Mouse (Mus musculus) kidney, postnatal 25 days (tissue): ENCODE results near the gene Lix1.

ENCODE experiments used
- DNase-seq, 2 experiments: peaks; one replicate each; pipeline ENCODE4 v3.0.0; 2021; ENCODE audit warnings: mixed read lengths in 2 of 2

The Lix1 gene

DNA sequence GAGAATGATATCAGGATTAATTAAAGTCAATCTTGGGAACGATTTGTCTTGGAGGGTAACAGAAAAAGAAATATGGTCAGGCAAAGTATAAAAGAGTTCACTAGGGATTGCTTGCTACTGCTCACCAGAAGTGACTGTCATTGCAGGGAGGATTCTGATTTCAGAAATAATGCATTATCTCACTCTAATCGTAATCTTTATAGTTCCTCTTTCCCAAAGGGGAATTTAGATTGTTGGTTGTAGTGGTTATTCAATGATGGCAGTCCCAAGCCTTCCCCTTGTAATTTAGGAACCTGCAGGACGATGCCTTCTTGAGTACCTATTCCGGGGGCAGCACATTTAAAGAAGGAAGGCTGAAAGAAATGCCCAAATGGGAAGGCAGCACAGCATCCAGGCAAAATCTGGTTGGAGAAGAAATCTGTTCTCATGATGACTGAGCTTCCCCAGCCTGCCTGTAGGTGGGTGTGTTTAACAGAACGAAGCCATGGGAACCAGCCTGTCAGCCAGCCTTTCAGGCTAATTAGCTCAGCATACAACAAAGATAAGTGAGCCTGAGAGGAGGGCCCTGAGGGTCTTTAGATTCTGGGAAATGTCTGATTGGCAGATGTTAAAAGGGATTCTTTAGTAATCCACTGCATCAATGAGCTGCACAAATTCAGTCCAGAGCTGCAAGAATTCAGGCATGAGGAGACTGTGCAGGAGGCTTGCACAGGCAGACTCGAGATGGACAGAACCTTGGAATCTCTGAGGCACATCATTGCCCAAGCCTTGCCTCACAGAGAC lies at the start of gene Lix1:
Gene Lix1, plus strand, starts transcription at position 451 of the 783 bp plus-strand sequence.
- DNase-seq, result peak; percentile 34 to 45

DNA sequence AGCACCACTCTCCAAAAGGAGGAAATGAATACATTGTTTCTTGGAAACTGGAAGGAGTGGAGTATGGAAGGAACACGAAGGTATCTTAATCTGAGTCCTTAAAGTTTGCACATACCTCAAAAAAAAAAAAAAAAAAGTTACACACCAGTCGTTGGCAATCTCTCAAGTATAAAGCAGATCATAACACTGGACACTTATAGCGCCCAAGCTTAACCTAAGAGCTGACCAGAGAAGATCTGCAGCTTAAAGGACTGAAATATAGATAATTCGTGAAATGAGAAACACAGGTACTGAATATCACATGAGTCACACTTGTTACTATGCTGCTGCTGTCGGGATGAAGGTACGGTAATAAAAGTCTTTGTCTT lies 28.9 kb upstream of the Lix1 start:
- DNase-seq, result no peak

DNA sequence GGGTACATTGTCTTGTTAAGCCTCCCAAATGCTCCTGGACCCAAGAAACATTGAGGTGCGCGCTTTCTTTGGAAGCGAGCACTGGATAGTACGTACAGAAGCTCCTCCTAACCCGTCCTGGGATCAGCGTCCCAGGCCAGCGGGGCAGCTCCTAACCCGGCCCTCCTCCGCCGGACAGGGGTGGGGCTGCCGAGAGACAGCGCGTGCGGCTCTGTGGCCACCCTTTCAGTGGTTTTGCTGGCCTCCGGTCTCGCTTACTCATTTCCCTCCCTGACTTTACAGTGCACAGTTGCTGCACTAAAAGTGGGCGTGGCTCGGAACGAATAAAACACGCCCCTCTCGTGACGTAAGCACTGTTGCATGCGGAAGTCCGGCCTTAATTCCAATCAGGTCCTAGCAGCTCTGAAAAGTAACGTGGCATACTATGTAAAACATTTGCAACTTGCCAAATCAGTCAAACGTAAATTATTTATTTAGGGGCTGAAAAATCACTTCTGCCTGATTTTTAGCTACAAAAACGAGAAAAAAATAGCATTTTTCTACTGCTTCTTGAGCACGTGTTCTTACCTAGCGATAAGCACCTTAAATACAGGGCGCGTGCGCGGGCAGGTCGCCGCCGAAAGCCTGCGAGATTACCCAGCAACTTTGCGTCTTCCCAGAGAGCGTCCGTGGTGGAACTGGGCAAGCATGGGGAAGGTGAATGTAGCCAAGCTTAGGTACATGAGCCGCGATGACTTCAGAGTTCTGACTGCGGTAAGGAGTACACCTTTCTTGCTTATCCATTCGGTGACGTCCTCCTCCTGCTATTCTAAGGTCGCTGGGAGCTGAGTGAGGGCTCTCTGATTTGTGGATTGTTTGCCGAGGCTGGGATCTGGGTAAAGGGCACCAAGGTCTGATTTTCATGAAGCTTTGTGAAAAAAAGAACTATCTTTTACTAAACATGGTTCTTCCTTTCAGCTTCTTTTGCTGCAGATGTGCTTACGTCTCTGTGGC lies 28.3 kb upstream of the Lix1 start, which contains the start of gene Riok2:
Gene Riok2, plus strand, starts transcription at position 392 of the 993 bp plus-strand sequence.
- DNase-seq, result peak; percentile 97 to 99

DNA sequence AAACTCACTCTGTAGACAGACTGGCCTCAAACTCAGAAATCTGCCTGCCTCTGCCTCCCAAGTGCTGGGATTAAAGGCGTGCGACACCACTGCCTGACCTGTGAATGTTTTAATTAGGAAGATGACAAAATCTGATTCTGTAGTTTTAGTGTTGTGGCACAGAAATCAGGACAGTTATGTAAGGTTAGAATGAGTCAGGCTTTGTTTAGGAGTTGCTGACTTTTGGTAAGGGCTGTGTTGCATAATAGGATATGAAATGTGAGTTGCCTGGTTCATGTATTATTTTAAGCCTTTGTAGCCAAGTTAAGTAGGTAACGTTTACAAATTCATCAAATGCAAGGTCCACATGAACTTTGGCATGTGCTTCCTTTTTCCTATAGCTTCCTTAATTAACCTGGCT lies 26.9 kb upstream of the Lix1 start:
- DNase-seq, result no peak

DNA sequence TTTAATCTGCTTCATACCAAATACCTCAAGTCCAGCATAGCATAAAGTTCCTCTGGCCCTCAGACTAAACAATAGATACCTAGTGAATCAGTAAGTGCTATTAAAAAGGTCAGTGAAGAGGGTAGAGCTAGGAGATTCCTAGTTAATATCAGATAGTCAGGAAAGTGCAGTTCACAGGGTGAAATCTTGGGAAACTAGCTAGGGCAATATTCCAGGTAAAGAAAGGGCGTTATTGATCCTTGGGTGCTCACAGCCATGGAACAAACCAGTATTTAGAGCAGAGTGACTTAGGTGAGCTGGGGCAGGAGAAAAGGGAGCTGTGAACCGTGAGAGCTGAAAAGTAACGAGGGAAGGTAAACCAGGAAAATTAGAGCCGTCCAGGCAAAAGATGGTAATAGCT lies 18.8 kb upstream of the Lix1 start:
- DNase-seq, result no peak

DNA sequence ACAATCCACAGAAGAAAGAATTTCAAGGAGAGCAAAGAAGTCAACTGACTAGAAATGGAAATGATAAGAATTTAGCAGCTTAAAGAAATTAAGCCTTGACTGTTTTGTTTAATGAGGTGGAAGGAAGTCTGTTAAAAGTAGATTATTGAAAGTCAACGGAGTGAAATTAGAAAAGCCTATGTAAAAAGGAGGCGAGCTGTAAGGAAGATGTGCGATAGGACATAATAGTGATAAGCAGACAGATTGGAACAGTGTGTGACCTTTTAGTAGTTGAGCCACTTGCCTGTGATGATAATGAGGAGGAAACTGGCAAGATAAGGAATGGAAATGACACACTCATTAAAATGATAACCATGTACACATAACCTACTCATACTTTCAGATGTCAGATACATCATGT lies 18.0 kb upstream of the Lix1 start:
- no peak for DNase-seq

DNA sequence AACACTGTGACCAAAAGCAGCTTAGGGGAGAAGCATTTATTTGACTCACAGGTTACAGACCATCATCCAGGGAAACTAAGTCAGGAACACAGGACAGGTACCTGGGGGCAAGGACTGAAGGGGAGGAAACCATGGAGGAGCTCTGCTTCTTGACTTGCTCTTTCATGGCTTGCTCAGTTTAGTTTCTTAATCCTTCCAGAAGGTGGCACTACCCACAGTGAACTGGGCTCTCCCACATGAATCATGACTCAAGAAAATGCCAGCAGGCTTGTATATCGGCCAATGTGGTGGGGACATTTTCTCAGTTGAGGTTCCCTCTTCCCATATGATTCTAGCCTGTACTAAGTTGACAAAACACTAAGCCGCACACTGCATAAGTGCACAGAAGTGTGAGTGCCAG lies 16.4 kb upstream of the Lix1 start:
- DNase-seq, result no peak

DNA sequence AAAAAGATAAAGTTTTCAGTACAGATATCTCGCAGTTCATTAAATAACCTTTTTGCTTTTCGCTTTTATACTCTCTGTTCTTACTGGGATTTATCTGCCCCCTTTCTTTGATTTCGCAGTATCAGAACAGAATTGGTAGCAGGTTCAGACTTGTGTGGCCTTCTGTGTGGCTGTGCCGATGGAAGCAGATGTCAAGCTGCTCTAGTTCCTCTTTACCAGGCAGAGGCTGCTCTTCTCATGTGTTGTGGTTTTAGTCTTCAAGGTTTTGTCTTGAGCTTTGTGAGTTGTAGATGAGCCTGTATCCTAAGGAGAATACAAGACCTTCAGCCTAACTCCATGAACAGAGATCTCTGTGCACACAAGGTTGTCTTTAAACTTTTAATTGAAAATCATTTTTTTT lies 10.6 kb upstream of the Lix1 start:
- no peak for DNase-seq

DNA sequence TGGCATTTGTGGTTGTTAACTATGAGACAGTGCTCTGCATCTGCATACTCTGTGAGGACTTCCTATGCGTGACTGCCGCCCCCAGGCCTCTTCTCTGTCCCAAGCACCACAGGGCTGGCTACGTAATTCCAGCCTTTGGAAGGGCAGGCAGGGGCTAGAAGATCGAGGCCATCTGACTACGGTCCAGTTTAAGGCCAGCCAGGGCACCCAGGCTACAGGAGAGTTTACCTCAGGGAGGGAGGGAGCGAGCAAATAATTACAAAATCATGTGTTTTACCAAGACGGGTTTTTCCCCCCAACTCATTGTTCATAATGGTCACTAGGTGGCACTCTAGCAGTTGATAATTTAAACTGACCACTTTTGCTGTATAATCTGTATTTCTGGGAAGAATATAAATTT lies 9.6 kb upstream of the Lix1 start:
- DNase-seq, result peak in 1 of 2 experiments; percentile 40

DNA sequence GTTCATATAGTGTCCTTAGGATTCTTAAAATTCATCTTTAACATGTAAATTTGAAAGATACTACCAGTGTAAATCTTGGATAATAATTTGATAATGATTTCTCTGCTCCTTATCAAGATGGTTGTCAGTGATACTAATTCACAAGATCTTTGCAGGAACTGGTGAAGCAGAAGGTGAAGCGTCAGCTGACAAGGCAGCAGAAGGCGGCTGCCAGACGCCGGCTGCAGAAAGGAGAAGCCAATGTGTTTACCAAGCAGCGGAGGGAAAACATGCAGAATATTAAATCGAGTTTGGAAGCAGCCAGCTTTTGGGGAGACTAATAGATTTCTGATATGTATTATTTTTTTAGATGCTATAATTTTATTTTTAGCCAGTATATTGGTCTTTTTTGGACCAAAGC lies 9.2 kb upstream of the Lix1 start:
- no peak for DNase-seq

DNA sequence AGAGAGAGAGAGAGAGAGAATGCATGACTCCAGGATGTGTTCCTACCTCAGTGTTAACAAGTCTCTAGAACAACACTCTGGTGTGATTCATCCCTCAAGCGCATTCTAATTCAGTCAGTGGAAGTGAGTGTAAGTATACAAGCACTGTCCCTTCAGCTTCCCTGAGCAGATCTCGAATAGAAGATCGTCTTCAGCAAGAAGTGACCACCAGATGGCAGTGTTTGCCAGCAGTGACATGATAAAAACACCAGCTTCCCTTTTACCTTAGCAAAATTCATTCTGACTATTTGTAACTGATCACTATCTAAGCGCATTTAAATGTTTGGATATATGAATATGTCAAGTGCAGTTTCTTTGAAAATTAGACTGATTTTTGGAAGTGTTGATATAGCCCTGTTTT lies 8.1 kb upstream of the Lix1 start:
- peak; percentile 73 to 89 for DNase-seq

DNA sequence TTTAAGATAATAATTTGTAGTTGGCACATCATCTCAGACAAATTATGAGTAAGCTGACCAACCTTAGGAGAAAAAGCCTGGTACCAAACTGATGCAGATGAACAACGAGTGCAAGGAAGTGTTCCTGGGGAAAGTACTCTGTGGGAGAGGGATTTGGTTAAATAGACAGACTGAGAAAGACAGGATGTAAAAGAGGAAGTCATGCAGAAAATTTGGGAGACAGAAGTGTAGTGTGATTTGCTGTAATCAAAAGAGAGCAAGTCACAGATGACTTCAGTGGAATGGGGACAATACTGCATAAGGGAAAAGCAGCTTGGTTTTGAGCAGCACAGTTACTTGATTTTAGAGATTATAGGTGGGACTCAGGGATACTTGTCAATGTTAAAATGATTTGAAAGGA lies 5.6 kb upstream of the Lix1 start:
- no peak for DNase-seq

DNA sequence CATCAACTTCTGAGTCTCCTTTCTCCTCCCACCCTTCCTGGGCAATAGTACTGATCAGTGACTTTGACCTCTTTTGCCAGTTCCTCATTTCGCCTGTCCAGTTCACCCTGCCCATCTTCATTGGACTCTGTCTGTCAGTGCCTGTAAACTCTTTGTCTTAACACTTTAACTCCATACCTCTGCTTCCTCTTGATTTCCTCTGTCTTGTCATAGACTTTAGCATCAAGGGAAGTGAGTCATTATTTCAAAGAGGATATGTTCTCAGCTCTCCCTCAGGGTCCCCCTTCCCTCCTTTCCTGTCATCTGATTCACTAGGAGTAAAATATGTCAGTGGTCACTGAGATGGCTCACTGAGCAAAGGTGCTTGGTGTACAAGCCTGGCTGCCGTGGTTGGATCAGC lies 3.8 kb upstream of the Lix1 start:
- DNase-seq, result no peak

DNA sequence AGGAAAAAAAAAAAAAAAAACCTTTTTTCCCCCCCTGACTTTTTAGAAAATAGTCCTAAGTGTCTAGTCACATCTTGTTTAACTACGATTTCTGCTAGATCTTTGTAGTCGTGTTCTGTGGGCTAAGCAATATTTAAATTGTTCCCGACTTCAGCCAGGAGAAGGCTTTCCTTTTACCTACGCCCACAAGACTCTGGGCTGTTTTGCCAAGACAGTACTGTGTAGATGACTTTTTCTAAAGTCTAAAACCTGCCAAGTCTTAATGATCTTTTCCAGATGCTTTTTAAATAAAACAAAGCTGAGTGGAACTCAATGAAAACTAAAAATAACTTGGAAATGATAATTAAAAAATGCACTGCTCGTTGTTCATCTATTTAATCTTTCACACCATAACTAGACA lies 566 bp downstream of the Lix1 start:
- no peak for DNase-seq

DNA sequence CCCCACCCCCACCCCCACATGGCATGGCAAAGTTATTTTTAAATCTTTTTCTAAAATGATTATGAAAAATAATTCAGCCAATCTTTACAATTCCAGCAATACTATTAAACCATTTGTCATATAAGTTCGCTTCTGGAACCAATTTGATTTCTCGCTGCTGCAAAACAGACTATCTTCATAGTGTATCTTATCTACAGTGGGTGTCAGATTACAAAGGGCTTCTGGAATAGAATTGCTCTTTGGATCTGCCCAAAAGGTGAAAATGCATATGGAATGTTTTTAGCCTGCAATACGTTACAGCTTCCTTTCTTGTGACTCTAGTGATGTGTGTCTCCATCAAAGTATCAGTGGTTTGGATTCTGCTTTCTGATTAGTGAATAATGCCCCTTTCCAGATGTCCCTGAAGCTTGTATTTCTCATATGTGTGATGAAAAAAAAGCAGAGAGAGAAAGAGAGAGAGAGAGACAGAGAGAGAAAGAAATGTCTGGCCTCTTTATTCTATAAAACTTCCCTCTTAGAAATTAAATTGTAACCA lies 1.2 kb downstream of the Lix1 start:
- DNase-seq, result no peak

DNA sequence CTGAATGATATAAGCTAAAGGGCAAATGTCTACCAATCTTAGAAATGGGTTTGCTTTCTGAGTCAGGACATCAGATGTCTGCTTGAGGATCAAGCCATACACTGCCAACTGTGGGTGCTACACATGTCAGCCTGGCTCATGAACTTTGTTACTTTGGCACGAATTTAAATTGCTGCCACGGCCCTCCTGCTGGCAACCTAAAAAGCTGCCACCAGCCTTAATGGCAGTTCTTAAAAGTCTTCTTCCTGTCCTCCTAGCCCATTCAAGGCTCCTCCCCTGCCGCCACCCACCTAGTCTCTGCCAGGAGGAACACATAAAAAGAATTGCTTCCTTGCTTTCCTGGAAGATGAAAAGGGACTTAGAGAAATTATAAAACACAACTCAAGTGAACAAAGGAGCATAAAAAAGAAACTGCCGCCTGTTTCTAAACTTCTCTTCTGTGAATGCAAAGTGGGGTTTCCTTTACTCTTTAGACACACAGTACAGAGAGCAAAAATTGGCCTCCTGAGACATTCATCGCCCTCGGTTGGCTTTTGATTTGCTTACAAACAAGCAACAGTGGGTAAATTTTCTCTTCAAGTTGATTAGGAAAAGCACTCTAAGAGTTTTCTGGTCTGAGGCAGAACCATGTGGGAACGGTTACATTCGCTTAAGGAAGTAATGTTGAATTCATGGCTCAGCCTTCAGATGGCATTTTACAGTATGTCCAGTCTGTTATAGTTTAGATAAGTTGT lies 2.5 kb downstream of the Lix1 start:
- peak in 1 of 2 experiments; percentile 10 for DNase-seq

DNA sequence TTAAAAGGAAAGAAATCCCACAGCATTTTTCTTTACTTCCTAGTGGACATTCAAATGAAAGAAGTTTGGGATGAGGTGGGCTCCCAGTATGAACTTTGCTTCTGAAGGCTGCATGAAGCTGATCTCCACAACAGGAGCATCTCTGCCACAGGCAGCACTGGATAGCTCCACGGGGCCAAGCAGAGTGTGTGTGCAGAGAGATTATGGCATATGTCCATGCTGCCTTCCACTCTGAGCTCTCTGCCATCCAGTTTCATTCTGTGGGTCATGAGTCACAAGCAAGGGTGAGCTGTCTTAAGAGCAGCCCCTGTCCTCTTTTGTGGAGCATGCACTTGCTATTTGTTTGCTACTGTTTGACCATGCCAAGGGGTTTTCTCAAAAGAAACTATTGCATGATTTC lies 3.1 kb downstream of the Lix1 start:
- DNase-seq, result no peak

DNA sequence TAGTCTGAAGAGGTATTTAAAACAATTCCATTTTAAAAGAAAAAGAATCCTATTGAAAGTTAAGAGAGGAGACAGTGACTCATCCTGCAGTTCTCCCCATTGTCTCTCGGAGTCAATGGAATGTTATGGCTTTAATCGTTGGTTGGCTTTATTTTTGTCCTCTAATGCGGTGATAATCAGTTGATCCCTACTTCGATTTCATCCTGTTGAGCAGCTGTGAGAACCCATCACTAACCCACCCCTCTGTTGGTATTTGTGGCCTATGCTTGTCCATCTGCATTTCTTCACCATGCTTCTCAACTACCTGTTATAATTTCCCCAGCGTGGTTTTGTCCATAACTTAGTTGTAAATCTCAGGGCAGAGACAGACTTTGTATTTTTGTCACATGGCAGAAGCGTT lies 5.7 kb downstream of the Lix1 start:
- DNase-seq, result no peak

DNA sequence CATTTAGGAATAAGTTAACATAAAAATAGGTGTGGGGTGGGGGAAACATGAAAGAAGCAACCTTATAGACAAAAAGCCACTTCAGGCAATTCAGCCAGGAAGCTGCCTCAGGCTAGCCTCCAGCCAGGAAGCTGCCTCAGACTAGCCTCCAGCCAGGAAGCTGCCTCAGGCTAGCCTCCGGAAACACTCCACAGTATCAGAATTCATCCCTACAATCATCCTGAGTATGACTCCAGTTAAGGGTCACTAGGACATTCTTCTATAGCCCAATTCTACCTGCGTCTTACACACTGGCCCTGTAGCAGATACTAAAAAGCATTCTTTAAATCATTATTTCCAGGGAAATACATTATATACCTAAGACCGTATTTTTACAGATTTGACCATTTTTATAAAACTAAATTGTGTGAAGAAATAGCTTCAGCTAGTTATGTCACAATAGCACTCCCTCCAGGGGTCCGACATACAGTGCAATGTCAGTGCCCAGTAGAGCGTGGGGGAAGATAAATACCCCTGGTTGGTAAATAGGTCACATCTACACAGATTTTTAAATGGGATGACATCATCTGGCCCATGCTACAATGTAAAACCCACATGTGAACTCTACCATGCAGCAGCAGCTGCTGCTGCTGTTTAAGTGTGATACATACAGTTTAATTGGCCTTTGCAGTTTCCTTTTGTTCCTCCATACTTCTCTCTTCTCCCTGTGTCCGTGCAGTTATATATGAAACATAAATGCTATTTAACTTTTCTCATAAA lies 6.4 kb downstream of the Lix1 start:
- no peak for DNase-seq

DNA sequence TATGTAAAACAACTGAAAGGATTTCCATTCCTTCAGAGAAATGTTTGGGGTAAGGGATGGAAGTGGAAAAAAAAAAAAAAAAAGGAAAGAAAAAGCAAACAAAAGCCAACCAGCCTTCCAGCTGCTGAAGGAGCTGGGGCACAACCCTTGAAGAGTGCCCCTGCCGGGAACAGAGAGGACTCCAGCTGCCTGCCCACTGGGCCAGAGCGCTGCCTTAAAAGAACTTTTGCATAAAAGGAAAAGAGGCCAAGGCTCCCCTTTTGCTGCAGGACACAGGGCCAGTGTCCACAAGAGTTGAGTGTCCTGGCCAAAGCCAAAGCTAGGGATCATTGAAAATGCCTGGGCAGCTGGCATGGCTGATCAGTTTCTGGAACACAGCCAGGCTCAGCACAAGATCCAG lies 7.1 kb downstream of the Lix1 start:
- no peak for DNase-seq

DNA sequence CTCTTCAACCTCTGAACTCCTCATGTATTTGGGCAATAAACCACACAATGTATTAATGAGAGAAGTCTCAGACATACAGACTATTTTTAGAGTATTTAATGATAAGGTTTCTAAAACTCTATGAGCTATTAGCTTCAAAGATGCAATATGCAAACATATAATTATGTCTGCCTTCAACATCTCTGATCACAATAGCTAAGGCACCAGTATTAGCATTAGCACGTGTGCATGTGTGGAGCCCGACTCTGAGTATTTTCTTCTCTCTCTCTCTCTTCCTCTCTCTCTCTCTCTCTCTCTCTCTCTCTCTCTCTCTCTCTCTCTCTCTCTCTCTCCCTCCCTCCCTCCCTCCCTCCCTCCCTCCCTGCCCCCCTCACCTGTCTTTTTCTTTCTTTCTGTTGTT lies 9.0 kb downstream of the Lix1 start:
- DNase-seq, result no peak

DNA sequence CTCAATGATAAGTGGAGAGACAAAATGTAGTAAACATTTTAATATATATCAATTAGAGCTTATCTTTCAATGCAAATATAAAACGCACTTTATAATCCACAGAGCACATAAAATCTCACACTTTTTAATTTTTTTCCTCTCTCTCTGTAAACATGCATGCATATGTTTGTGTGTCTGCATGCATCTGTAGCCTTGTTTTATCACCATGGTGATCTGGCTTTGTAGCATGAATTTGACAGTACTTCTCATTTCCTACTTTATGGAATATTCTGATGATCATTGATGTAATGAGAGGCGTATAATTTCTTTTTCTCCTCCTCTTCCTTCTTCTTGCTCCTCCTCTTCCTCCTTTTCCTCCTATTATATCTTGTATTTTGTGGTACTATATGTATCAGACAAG lies 9.7 kb downstream of the Lix1 start:
- no peak for DNase-seq
